Mouse (Mus musculus) retina, embryonic 14.5 days (tissue): ENCODE data around the gene Rplp0.

ENCODE experiments used
- DNase-seq: peaks from one replicate; pipeline ENCODE4 v3.0.0-alpha.2; 2015; ENCODE audit warnings: low spot score

The Rplp0 gene

DNA sequence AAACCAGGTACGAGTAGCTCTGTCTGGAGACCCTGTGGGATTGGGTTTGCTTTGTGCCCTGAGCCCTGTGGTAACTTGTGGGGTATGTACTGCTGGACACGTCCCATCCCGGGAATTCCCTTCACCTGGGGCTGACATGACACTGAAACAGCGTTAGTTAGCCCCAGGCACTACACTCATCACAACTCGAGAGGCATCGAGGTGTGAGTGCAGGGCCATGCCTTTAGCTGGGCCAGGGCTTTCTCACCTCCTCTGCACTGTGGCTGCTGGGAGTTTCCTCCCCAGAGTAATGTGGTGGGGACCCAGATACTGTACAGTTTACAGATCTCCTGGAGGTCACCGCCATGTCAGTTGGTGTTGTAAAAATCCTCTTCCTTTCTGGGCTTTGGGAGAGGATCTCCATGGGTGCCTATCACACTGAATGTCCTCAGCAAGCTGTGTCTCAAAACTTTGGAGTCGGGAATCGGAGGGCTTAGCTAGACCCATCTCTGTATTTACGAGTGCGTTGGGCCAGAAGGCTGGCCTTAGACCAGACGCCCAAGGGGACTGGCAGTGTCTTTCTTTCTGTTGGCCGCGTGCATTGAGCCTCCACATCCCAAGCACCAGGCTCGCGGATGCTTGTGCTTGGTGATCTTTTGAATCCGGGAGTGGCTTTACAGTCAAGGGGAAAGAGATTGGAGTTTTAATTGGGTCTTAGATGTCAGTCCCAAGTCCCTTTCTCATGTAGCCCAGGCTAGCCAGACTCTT, 32.6 kb upstream of the Rplp0 start:
- no peak for DNase-seq

DNA sequence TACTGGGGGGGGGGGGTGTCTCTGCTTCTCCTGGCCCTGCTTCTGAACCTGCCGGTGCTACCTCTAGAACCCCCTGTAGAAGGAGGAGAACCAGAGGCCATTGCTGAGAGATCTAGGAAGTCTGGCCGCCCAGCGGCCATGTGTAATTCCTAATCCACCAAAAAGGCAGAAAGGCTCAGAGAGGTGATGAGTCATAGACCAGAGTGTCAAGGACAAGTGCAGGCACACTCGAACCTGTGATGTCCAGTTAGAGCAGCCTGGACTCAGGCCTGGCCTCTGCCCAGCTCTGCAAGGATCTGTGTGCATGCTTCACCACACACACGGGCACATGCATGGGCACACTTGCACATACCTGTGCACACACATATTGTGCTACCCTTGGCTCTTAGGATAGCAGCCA, 31.1 kb upstream of the Rplp0 start:
- no peak for DNase-seq

DNA sequence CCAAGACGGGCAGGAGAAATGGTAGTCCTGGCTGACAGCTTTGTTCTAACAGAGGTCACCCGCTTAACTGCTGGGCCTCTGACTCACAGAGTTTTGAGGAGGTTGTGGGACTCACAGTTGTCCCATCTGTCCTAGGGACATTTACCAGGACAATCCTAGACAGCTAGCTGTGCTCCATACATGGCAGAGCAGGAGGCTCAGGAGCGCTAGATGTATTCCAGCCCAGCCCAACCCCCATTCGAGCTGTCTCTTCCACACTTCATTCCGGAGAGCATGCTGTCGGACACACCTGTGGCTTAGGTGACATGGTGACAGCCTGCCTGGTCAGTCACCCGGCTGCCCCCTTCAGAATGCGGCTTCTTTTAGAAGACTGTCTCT, 29.9 kb upstream of the Rplp0 start:
- DNase-seq = no peak

DNA sequence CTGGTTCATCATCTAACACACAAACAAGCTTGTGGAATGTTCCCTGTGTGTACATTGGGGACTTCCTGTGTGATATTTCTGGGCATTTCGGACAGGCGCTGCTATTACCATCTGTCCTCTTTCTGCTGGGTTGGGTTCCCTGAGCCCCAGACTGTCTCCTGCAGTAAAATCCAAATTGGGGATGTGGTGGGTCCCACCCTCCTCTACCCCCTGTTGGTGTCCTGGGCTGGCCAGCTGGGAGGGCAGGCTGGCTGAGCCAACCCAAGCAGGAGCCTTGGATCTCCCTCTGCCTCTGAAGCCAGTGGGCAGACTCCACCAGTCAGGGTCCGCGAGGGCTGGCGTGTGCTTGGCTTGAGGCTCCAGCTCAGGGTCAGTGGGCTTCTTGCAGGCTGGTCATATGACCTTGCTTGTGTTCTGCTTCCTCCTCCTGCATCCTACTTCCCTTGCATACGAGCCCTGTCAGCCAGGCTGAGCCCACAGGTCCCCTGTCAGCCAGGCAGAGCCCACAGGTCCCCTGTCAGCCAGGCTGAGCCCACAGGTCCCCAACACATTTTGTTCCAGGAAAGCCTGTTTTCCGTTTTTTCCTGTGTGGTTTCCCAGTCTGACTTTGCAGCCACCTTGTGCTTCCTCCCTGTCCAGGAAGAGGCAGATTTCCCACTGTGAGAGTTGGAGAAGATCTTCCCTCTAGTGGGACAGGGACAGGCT, 29.4 kb upstream of the Rplp0 start:
- no peak for DNase-seq

DNA sequence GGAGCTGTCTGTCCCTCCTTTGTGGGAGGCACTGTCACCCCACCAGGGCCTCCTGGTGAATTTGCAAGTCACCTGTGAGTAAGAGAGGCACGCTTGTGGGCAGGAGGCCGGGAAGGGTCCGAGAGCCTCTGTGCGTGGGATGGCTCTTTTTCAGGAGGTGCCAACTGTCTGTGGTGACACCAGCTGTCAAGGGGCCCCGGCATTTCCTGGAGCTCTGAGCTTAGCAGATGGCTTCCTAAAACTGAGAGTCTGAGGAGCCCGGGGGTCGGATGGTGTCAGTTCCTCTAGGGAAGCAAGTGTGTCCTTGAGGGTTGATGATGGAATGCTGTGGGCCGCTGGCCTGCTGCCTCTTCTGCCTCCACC, 28.8 kb upstream of the Rplp0 start:
- no peak for DNase-seq

DNA sequence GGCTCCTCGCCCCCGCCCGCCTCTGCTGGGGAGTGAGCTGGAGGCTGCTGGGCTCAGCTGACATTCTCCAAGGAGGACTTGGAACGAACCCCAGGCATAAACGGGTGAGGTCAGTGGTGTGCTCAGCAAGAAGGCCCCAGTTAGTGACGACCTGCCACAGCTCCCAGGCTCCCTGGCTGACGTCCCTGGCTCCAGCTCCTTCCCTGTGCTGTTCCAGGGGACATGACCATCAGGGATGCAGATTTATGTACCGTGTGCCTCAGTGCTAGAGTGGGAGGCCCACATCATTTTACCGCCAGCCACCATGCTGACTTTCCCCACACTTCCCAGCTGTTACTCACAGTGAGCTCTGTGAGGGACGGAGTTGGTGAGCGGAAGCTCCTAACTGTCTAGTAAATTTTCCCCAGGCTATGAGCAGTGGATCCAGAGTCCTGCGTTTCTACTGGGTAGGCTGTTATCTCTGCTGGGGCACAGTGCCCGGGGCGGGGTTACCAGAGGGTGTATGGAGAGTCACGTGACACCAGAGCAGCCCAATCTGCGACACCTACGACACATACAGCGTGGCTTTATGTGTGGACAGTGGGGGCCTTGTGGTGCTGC, 27.5 kb upstream of the Rplp0 start:
- no peak for DNase-seq

DNA sequence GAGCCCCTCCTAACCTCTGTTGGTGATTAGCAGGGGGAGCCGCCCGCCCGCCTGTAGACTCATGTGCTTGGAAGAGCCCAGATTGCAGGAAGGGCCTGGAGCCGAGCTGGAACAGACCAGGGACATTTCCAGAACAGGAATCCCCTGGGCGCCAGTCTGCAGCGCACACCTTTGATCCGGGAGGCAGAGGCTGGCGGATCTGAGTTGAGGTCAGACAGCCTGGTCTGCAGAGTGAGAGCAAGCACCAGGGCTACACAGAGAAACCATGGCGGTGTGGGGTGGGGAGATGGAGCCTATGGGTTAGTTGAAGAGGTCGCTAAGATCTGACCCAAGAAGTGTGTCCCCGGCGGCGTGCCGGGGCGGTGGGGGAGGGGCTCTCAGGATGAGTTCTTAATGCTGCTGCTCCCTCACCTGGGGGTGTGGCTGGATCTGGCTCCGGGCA, 25.0 kb upstream of the Rplp0 start:
- no peak for DNase-seq

DNA sequence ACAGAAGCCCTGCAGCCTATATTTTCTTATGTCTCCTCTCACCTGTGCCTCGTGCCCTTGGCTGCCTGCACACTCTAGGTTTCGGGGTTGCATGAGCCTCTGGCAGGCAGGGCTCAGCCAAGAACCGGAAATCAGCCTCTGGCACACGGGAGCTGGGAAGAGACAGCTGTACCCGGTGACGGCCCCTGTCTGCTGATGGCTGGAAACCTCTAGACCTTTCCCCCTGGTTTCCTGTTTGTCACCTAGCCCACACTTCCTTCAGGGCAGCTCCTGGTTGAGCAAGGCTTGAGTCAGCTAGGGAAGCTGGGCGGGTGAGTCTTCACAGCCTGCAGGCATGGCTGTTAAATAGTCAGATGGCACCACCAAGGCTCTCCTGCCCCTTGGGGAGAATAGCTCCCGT, 24.4 kb upstream of the Rplp0 start:
- DNase-seq = no peak

DNA sequence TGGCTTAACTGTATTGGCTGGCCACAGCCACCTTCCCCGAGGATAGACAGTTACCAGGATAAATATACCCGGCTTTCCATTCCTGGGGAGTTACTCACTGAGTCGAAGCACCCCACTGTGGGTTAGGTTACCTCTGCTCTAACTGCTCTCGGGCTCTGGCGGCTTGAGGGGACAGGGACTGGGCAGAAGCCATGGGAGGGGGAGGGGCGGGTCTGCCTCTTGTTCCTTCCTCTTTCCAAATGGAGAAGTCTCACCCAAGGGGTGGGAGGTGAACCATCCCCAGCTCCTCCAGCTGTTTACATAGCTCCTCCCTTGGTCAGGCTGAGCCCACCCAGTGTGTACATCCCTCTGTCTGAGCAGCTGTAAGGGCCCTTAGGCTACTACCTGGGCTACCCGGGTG, 23.6 kb upstream of the Rplp0 start:
- DNase-seq = no peak

DNA sequence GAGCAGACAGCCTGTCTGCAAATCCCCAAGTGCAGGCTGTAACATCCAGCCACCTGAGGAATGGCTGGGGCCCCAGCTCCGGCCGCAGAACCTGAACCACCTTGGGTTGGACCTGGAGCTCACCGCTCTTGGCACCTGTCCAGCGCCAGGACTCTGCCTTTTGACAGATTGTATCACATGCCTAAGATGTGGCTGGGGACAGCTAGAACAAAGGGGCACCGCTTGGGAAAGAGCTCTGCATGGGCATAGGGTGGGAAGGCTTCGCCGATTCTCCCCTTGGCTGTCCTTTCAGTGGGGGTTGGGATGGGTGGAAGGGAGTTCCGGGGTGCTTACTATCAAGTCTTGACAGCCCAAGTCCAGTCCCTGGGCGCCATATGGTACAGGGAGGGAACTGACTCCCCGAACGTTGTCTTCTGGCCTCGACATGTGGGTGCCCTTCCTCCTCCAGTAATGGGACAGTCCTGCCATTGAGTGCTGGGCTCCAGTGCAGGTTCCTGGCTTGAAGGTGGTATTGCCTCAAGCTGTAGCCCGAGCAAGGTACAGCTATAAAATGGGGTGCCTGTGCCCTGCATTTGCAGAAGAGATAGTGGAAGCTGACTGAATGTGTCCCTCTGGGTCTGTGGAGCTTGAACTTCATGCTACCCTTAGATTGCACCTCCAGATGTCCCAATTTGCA, 21.1 kb upstream of the Rplp0 start:
- no peak for DNase-seq

DNA sequence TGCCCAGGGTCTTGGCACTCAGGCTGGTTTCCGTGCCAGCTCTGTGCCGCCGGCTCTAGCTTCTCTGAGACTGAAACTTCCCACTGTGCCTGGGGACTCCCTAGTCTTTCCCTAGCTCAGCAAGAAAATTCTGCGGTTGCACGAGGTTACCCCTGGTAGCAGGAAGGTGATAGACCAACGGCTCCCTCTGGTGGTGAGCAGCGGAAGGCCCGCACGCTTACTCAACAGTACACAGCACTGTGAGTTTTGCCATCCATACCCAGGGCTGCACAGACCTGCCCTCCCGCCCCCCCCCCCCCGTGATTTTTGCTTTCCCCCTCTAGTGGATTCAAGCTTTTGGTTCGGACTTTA, 20.6 kb upstream of the Rplp0 start:
- peak; percentile 95 for DNase-seq

DNA sequence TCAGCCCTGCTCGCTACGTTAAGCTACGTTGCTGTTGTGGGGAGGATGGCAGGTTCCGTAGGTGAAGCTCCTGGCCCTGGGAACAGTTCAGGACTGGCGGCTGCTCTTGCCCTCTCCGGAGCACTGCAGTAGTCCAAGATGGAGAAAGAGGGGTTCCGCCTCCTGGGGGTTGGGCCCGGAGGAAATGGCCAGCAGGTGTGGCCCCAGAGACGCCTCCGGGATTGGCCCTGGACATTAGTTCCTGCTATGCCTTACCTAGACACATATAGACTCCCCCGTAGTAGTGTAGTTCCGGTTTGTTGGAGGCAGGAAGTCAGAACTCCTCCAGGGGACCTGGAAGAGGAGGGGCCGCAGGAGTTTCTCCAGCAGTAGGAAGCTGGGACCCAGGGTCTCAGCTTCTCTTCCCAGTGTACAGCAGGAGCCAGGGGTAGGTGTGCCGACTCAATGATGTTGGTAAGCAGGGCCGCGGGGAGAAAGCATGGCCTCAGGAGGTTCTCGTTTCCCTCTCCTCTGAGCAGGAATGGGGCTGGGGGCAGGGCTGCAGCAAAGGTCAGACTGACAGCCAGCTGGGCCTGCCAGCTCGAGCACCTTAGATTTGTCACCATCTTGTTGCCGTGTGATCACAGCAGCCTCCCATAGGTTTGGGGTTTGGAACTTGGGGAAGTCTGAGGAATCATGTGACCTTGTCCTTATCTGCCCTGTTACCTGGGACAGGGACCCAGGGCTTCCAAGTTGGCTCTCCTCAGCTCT, 16.5 kb upstream of the Rplp0 start:
- DNase-seq = no peak

DNA sequence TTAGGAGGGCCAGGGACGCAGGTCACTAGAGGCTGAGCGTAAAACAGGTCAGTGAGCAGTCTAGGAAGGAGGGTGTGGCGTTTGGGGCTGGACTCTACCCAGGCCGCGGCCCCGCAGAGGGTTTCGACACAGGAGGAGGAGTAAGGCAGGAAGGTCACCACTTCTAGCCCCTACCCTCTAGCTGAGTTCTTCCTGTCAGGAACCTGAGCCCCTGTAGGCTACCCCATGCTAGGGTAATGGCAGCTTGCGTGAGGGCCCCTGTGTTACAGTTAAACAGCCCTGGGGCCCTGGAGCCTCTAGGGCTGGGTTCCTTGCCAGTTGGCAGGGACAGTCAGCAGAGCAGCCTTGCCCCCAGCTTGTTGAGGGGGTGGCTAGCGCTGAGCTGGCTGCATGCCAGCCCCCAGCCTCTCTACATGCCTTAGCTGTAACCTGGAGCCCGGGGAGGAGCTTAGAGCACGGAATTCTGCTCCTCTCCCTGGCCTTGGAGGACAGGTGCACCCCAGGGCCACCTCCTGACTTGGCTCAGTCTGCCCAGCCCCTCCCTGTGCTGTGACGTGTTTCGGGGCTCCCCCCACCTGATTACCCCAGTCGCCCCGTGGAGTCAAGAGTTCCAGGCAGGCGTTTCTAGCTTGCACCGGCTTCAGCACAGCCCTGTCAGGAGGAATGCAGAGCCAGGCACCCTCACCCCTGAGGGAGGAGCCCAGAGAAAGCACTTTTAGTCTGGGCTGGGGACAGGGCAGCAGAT, 15.6 kb upstream of the Rplp0 start:
- DNase-seq = no peak

DNA sequence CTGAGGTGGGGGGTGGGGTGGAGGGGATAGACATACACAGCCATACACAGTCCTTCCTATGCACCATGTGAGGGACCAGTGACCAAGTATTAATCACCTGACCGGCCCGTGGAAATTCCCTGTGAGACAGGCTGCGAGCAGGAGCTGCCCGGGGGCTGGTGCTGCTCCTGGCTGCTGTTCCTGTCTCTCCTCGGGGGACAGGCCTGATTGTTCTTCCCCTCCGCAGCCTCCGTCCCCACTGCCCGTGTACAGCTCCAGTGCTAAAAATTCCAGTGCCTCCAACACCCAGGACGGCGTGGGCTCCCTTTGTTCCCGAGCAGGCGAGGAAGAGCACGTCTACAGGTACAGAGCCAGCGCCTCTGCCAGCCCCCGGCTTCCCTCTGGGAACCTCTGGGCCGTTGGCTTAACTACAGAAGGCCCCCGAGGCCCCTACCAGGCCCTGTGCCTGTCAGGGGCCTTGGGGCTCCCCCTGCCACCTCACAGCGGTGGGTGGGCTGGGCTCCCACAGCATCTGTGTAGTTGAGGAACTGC, 14.5 kb upstream of the Rplp0 start:
- DNase-seq = no peak

DNA sequence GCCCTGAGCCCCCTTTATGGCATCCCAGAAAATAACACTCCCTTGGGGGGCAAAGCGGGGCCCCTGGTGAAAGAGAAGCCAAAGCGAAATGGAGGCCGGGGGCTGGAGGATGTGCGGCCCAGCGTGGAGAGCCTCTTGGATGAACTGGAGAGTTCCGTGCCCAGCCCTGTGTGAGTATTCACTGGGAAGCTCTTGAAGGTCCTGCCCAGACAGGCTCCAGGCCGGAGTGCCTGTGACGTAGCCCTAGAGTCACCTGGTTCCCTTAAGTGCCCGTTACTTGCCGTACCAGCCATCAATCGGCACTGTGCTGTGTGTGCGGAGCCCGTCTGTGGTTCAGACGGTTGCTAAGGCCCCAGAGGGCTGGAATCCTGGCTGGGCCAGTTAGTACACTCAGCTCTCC, 13.6 kb upstream of the Rplp0 start:
- no peak for DNase-seq

DNA sequence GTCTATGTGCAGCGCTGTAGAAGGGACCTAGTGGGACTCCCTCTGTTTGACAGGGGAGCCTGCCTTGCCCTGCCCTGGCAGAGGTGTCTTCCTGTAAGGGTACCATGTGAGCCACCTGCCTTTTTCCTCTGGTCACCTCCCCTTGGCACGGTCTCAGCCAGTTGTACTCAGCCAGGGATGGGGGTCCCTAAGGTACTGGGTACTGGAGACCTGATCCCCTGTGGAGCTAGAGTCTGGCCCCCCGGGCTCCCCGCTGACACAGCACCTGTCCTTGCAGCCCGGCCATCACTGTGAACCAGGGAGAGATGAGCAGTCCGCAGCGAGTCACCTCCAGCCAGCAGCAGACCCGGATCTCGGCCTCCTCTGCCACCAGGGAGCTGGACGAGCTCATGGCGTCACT, 12.7 kb upstream of the Rplp0 start:
- DNase-seq = no peak

DNA sequence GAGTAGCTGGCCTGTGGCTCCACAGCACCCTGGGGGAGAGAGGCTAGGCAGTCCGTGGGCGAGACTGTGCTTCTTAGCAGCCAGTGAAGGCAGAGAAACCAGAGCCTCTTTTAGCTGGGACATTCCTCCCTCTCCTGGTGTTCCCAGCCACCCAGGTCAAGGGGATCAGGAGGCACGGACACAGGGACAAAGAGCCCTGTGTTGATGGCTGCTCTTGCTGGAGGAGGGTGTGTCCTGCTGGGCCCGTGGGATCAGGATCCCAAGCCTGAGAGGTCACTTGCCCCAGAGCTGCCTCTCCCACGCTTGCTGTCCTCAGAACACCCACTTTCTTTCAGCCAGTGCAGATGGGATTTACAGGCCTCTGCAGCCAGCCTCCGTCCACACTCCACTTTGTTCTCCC, 12.3 kb upstream of the Rplp0 start:
- DNase-seq = no peak

DNA sequence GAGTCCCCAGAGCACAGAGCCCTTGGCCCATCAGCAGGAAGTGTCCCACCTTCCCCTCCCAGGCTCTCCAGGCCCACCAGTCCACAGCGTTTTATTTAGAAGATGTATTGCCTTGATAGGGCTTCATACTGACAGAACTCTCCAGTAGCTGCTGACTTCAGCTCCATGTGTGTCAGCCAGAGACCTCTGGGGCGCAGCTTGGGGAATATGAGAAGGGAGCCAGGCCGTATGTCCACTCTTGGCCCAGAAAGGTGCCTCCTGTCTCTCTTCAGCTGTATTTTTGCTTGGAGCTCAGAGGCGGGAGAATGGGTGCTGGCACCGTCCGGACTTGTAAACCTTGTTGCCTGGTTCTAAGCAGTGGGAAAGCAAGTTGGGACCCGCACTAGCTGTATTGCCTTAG, 11.8 kb upstream of the Rplp0 start:
- no peak for DNase-seq

DNA sequence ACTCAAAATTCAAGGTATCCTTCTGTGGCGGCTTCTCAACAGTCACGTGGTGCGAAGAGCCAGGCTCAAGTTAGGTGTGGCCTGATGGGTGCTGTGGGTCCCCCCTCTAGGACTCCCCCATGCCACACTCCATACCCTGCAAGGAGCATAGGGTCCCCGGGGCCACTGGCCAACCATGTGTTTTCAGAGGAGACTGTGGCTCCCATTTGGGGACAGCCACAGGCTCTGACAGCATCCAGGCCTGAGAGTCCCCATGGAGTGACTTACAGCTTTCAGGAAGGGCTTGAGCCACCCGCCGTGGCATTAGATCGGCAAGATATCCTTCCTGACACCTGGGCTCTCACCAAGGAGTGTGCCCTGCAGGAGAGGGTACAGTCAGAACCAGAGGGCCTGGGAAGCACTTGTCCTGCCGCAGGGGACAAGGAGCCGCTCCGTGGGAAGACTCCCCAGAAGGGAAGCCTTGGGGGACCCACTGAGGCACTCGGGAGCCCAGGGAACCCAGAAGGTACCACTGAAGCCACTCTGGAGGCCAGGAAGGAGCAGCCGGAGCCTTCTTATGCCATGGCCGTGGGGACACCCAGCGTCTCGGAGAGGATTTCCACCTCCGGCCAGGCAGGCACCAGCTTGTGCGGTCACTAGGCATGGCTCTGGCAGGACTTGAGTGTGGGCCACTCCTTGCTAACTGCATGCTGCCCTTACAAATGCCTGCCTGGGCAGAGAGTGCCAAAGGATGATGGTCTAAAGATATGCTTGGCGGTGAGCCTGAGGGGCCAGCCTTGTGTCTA, 10.6 kb upstream of the Rplp0 start:
- DNase-seq = no peak

DNA sequence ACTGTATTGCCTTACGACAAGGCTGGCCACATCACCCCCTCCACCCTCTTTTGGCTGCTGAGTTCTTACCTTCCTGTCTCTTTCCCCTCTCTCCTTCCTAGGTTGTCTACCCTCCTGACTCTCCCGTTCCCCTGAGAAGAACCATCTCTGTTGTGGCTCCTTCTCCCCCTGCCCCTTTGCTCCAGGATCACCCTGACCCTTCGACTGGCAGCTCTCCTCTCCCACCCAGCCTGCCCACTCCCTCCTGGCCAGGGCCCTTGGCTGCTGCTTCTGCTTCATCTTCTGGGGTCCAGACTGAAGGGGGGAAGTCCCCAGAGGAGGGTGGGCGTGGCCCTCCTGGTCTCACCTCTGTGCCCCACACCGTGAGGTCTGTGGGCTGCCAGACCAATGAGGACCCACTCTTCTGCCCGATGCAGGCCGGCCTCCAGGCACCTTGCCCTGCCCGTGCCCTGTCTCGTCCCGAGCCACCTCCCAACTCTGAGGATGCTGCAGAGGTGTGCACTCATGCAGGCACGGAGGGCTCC, 8.7 kb upstream of the Rplp0 start:
- no peak for DNase-seq
